Mouse (Mus musculus): ENCODE measurements at regions not wholly inside any gene's neighbourhood (a gene's known extent, or its start where the extent isn't known, plus 50 kb on each side); places are given as distances from the start of the nearest gene placed in this dataset.
"Not testable (repeated sequence)": the region's sequence is repeated elsewhere in the genome, so short reads cannot be mapped to it uniquely, and the experiment has no call there.

GRCm38 (mm10) chr3:31708367-31708766 is 193.9 kb upstream of the Kcnmb2 start:
- not testable (repeated sequence) for DNase-seq (ENCODE audit: low read depth, low spot score)

- DNase-seq (ENCODE audit: low read depth, low spot score): no peak
These were observed 161.0 kb upstream of the Kcnmb2 start for GRCm38 (mm10) chr3:31741289-31741688.

GRCm38 (mm10) chr3:31755881-31756280 is 146.4 kb upstream of the Kcnmb2 start:
- peak; percentile 19 for DNase-seq (ENCODE audit: low read depth, low spot score)

- DNase-seq (ENCODE audit: low read depth, low spot score): peak; percentile 61
These were observed 133.1 kb upstream of the Kcnmb2 start for GRCm38 (mm10) chr3:31769193-31769592.

- DNase-seq (ENCODE audit: low read depth, low spot score): peak; percentile 27
These were observed 111.9 kb upstream of the Kcnmb2 start for GRCm38 (mm10) chr3:31790342-31790970.

GRCm38 (mm10) chr3:31793466-31794040 is 108.8 kb upstream of the Kcnmb2 start:
- DNase-seq (ENCODE audit: low read depth, low spot score): no peak

- no peak for DNase-seq (ENCODE audit: low read depth, low spot score)
These were observed 105.7 kb upstream of the Kcnmb2 start for GRCm38 (mm10) chr3:31796621-31797020.

- DNase-seq (ENCODE audit: low read depth, low spot score): no peak
These were observed 103.1 kb upstream of the Kcnmb2 start for GRCm38 (mm10) chr3:31799192-31799591.

- no peak for DNase-seq (ENCODE audit: low read depth, low spot score)
These were observed 98.3 kb upstream of the Kcnmb2 start for GRCm38 (mm10) chr3:31804038-31804437.

GRCm38 (mm10) chr3:31807741-31808140 is 94.6 kb upstream of the Kcnmb2 start:
- DNase-seq (ENCODE audit: low read depth, low spot score): no peak

- DNase-seq (ENCODE audit: low read depth, low spot score): not testable (repeated sequence)
These were observed 93.2 kb upstream of the Kcnmb2 start for GRCm38 (mm10) chr3:31809131-31809530.

GRCm38 (mm10) chr3:31811232-31811631 is 91.1 kb upstream of the Kcnmb2 start:
- no peak for DNase-seq (ENCODE audit: low read depth, low spot score)

- no peak for DNase-seq (ENCODE audit: low read depth, low spot score)
These were observed 70.4 kb upstream of the Kcnmb2 start for GRCm38 (mm10) chr3:31831913-31832312.

GRCm38 (mm10) chr3:31841253-31841652 is 61.1 kb upstream of the Kcnmb2 start:
- DNase-seq (ENCODE audit: low read depth, low spot score): no peak

GRCm38 (mm10) chr3:31847087-31847486 is 55.2 kb upstream of the Kcnmb2 start:
- DNase-seq (ENCODE audit: low read depth, low spot score): no peak
